Mouse (Mus musculus): ENCODE data around the gene Baiap2l1. TPM values are rescaled to one million over a fixed set of nuclear protein-coding genes. Genes with fewer than 3 reads are reported as not detected.
"Not testable (repeated sequence)": the region's sequence is repeated elsewhere in the genome, so short reads cannot be mapped to it uniquely, and the experiment has no call there.

Baiap2l1 gene
- total RNA-seq (2018; cell fraction: chromatin; rRNA removed): 1 to 10 TPM in 1 of 26 experiments, under 1 TPM in 10, not detected in 15; 0.17 to 1.7 (median 0.33) TPM
- under 1 TPM in 20 of 26 experiments, not detected in 6; 0.03 to 0.24 (median 0.12) TPM for total RNA-seq (2018; cell fraction: cytosol; rRNA removed)
- total RNA-seq (2018; cell fraction: nucleus; rRNA removed): under 1 TPM in 11 of 26 experiments, not detected in 15; 0.16 to 0.89 (median 0.33) TPM
- polyA plus RNA-seq (2018): 0.06 to 0.16 TPM (median 0.11 TPM) in 3 replicates

GRCm38 (mm10) chr5:144357881-144358591 is at the start of gene Baiap2l1:
Gene Baiap2l1 (minus strand): TSS chr5:144358112.
- under 1% methylated on average over 44 of the region's 60 CpGs for WGBS (ENCODE audit: missing documents)
- Histone ChIP-seq H3K79me2 (ENCODE audit: inconsistent target) (no peaks in the 10 kb centered on the region), H3K36me3 (ENCODE audit: inconsistent target) (no peaks in the 10 kb centered on the region), H3K4me3 (ENCODE audit: inconsistent target) (no peak within 1 kb of the TSS; the same call in 1 of the 2 replicates), H3K27ac (no peak within 1 kb of the TSS)

DNA sequence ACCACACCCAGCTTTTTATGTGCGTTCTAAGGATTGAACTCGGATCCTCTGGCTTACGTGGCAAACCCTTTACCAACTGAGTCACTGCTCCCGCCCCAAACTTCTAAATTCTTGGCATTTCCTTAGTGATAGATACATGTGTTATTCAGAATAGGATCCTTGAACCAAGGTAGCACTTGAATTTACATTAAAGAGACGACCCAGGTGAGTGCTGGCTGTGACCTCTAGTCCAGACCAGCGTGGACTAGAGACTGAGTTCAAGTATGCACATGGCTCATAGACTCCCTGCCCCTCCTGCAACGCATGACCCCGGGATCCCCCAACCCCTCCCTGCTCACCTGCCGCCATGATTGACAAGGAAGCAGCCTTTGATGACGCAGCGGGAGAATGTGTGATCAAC is 48.3 kb upstream of the Baiap2l1 start:
- WGBS (ENCODE audit: missing documents): 90% methylated on average over 11 of the region's 11 CpGs
- Histone ChIP-seq H3K36me3 (ENCODE audit: inconsistent target) (no peaks in the 10 kb centered on the region), H3K79me2 (ENCODE audit: inconsistent target) (no peaks in the 10 kb centered on the region), H3K4me3 (ENCODE audit: inconsistent target) (no peak overlapping the region), H3K27ac (no peak overlapping the region)

DNA sequence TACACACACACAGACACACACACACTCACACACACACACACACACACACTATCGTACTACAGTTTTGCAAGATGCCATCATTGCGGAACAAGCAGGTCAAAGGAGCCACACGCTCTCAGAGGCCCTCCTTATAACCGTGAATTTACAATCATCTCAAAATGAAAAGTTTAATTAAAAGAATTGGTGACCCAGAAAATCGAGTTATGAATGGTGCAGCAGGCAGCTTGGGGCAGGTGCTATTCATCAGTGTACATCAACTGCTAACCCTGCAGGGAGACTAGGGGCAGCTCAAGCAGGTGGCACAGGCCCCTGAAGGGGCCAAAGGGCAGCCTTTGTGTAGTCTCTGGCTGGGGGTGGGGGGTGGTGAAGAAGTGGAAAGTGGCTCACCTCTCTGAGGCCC is 42.9 kb upstream of the Baiap2l1 start:
- no peaks in the 10 kb centered on the region for H3K79me2 ChIP-seq (ENCODE audit: inconsistent target)
- H3K4me3 ChIP-seq (ENCODE audit: inconsistent target): no peak overlapping the region
- no peak overlapping the region for H3K27ac ChIP-seq
- no peaks in the 10 kb centered on the region for H3K36me3 ChIP-seq (ENCODE audit: inconsistent target)
- 89% methylated on average over 5 of the region's 5 CpGs for WGBS (ENCODE audit: missing documents)

DNA sequence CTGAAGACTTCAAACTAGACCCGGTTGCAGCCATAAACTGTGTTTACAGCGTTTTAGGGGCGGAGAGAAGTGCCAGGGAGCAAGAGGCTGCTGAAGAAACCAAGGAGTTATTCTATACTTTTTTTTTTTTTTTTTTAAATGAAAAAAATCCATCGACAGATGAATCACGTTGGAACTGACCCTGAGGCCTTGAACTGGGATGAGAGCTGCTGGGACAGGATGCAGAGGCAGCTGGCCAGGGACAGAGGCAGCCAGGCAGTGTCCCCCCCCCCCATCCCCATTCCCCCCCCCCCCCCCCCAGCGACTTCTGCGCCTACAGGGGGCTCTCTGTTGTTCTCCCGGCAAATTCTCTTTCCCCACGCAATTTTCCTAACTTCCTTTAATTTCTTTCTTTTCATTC is 39.7 kb upstream of the Baiap2l1 start:
- Histone ChIP-seq H3K36me3 (ENCODE audit: inconsistent target) (no peaks in the 10 kb centered on the region), H3K4me3 (ENCODE audit: inconsistent target) (no peak overlapping the region), H3K79me2 (ENCODE audit: inconsistent target) (no peaks in the 10 kb centered on the region), H3K27ac (no peak overlapping the region)
- WGBS (ENCODE audit: missing documents): 31% methylated on average over 7 of the region's 9 CpGs

- Histone ChIP-seq H3K27ac (no peak overlapping the region), H3K36me3 (ENCODE audit: inconsistent target) (no peaks in the 10 kb centered on the region), H3K79me2 (ENCODE audit: inconsistent target) (no peaks in the 10 kb centered on the region), H3K4me3 (ENCODE audit: inconsistent target) (no peak overlapping the region)
- 83% methylated on average over 2 of the region's 2 CpGs for WGBS (ENCODE audit: missing documents)
These were observed 36.2 kb upstream of the Baiap2l1 start for GRCm38 (mm10) chr5:144394142-144394541.

DNA sequence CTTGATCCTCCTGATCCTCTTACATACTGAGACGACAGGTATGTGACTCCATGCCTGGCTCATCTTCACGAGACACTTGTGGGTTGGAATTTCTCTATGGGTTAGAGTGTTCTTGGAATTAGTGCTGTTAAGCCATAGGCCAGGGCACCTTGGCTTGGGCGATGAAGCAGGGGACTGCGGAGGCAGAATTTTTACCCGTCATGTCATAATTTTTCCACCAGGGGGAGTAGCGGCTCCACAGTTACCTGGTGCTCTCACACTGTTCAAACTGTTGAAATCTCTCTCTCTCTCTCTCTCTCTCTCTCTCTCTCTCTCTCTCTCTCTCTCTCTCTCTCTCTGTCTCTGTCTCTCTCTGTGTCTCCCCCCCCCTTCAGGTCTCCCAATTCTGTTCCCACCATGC is 29.9 kb upstream of the Baiap2l1 start:
- 17% methylated on average over 6 of the region's 6 CpGs for WGBS (ENCODE audit: missing documents)
- Histone ChIP-seq H3K4me3 (ENCODE audit: inconsistent target) (no peak overlapping the region), H3K79me2 (ENCODE audit: inconsistent target) (no peaks in the 10 kb centered on the region), H3K27ac (no peak overlapping the region), H3K36me3 (ENCODE audit: inconsistent target) (no peaks in the 10 kb centered on the region)

GRCm38 (mm10) chr5:144383936-144384335 is 26.0 kb upstream of the Baiap2l1 start:
- WGBS (ENCODE audit: missing documents): 68% methylated on average over 3 of the region's 3 CpGs
- no peak overlapping the region for H3K27ac ChIP-seq
- no peak overlapping the region for H3K4me3 ChIP-seq (ENCODE audit: inconsistent target)
- no peaks in the 10 kb centered on the region for H3K36me3 ChIP-seq (ENCODE audit: inconsistent target)
- H3K79me2 ChIP-seq (ENCODE audit: inconsistent target): no peaks in the 10 kb centered on the region

DNA sequence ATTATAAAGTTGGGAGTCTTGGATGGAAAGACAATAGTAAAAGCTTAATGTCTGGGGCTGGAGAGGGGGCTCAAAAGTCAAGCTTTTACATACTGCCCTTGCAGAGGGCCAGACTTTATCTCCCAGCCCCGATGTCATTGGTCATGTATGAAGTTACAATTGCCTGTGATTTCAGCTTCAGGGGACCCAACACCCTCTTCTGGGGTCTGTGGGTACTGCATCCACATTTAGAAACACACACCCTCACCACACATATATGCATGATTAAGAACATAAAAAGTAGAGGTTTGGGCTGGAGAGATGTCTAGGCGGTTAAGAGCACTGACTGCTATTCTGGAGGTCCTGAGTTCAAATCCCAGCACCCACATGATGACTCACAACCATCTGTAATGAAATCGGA is 23.9 kb upstream of the Baiap2l1 start:
- Histone ChIP-seq H3K4me3 (ENCODE audit: inconsistent target) (no peak overlapping the region), H3K36me3 (ENCODE audit: inconsistent target) (no peaks in the 10 kb centered on the region), H3K27ac (no peak overlapping the region), H3K79me2 (ENCODE audit: inconsistent target) (no peaks in the 10 kb centered on the region)
- WGBS (ENCODE audit: missing documents): 86% methylated on average over 3 of the region's 3 CpGs

DNA sequence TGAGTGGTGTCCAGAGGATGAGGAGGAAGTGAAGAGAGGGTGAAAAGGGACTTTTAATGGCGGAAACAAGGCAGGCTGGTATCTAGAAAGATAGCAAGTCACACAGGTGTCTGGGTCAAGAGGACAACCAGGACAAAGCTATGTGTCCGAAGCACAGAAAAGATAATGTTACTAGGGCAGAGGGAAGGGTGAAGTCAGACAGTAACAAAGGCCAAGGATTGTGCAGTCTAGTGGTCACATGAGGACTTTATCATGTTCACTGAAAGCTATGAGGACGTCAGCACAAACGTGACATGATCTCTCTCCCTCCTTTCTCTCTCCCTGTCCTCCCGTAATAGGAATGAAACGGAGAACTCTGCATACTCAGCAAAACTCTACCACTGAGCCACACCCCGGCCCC is 22.8 kb upstream of the Baiap2l1 start:
- Histone ChIP-seq H3K36me3 (ENCODE audit: inconsistent target) (no peaks in the 10 kb centered on the region), H3K79me2 (ENCODE audit: inconsistent target) (no peaks in the 10 kb centered on the region), H3K27ac (no peak overlapping the region), H3K4me3 (ENCODE audit: inconsistent target) (no peak overlapping the region)
- 81% methylated on average over 7 of the region's 7 CpGs for WGBS (ENCODE audit: missing documents)

- Histone ChIP-seq H3K79me2 (ENCODE audit: inconsistent target) (no peaks in the 10 kb centered on the region), H3K4me3 (ENCODE audit: inconsistent target) (no peak overlapping the region), H3K36me3 (ENCODE audit: inconsistent target) (no peaks in the 10 kb centered on the region), H3K27ac (no peak overlapping the region)
- 80% methylated on average over 4 of the region's 4 CpGs for WGBS (ENCODE audit: missing documents)
These were observed 21.5 kb upstream of the Baiap2l1 start for GRCm38 (mm10) chr5:144379431-144379830.

DNA sequence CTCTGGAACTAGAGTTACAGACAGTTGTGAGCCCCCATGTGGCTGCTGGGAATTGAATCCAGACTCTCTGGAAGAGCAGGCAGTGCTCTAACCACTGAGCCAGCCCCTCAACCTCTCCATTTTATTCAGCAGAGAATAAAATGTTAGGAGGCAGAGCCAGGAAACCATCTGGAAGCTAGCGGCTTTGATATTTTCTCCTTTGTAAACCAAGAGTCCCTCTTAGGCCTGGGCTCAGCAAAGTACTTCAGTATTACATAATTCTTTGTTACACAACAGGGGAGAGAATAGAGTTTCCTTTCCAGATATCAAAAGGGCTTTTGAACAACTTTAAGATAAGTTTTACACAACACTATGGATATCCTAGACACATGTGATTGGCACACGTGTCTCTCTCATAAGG is 15.0 kb upstream of the Baiap2l1 start:
- no peaks in the 10 kb centered on the region for H3K79me2 ChIP-seq (ENCODE audit: inconsistent target)
- H3K4me3 ChIP-seq (ENCODE audit: inconsistent target): no peak overlapping the region
- 74% methylated on average over 2 of the region's 2 CpGs for WGBS (ENCODE audit: missing documents)
- H3K36me3 ChIP-seq (ENCODE audit: inconsistent target): no peaks in the 10 kb centered on the region
- H3K27ac ChIP-seq: no peak overlapping the region

DNA sequence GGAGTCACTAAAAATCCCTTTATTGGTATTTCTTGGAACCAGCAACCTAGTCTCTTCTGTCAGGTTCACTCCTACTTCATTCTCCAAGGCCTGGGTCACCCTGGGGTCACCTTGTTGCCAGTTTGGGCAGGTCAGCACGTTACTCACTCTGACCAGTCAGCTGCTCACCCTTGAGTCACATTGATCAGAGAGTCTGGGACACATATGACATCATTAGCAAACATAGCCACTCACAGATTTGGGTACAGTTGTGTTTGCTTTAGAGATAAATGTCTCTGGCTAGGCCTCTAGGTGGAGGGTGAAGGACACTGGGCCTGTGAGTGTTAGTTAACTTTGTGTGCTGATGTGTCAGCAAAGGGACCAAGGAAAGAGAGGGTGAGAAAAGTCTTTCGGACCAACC is 14.3 kb upstream of the Baiap2l1 start:
- H3K79me2 ChIP-seq (ENCODE audit: inconsistent target): no peaks in the 10 kb centered on the region
- no peaks in the 10 kb centered on the region for H3K36me3 ChIP-seq (ENCODE audit: inconsistent target)
- no peak overlapping the region for H3K4me3 ChIP-seq (ENCODE audit: inconsistent target)
- WGBS (ENCODE audit: missing documents): 88% methylated on average over 2 of the region's 2 CpGs
- no peak overlapping the region for H3K27ac ChIP-seq

DNA sequence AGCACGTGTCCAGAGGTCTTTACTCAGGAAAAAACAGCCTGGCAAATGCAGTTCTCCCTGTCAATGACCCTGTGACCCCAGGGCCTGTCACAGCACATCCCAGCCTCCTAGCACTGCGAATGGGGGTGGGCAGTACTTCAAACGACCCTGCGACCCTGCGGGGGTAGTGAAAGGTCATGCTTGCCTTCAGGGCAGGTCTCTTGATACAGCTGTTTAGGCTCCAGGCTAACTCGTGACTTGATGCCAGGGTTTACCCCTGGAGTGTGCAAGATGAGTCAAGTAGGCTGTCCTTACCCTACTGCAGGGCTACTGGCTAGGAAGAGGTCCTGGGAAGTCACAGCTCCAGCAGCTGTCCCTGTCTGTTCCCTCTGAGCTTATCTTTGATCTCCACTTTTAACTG is 13.1 kb upstream of the Baiap2l1 start:
- no peak overlapping the region for H3K4me3 ChIP-seq (ENCODE audit: inconsistent target)
- no peaks in the 10 kb centered on the region for H3K36me3 ChIP-seq (ENCODE audit: inconsistent target)
- H3K27ac ChIP-seq: no peak overlapping the region
- WGBS (ENCODE audit: missing documents): 52% methylated on average over 6 of the region's 6 CpGs
- H3K79me2 ChIP-seq (ENCODE audit: inconsistent target): no peaks in the 10 kb centered on the region

DNA sequence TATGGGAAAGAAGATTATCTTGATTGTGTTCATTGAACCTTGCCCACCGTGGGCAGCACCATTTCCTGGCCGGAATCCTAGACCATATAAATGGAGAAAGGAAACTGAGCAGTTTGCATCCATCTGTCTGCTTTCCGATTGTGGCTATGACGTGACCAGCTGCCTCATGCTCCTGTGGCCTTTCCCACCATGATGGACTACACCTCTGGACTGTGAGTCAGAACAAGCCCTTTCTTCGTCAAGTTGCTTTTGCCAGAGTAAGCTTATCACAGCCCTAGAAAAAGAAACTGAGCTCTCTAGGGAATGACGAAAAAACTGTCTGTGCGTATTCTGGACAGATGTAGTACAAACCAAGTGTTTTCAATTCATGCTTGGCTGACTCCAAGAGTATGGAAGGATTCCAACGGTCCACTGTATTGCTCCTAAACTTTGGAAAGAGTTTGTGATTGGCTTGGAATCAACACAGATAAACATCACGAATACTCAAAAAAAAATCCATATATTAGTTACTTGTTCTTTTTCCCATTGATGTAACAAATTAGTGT is 10.8 kb upstream of the Baiap2l1 start:
- H3K79me2 ChIP-seq (ENCODE audit: inconsistent target): no peaks in the 10 kb centered on the region
- H3K4me3 ChIP-seq (ENCODE audit: inconsistent target): no peak overlapping the region
- WGBS (ENCODE audit: missing documents): 94% methylated on average over 9 of the region's 9 CpGs
- H3K36me3 ChIP-seq (ENCODE audit: inconsistent target): no peaks in the 10 kb centered on the region
- H3K27ac ChIP-seq: no peak overlapping the region

DNA sequence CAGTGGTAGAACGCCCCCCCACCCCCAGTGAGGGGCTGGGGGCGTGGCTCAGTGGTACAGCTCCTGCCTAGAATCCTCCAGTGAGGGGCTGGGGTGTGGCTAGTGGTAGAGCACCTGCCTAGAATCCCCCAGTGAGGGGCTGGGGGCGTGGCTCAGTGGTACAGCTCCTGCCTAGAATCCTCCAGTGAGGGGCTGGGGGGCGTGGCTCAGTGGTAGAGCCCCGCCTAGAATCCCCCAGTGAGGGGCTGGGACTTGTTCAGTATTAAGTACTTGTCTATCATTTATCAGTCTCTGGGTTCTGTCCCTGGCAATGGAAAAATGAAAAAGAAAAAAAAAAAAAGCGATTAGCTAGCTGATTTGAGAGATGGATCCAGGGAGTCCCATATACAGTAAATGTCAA is 8.6 kb upstream of the Baiap2l1 start:
- not testable (repeated sequence) for H3K4me3 ChIP-seq (ENCODE audit: inconsistent target); H3K79me2 ChIP-seq (ENCODE audit: inconsistent target); H3K36me3 ChIP-seq (ENCODE audit: inconsistent target); H3K27ac ChIP-seq
- 84% methylated on average over 6 of the region's 6 CpGs for WGBS (ENCODE audit: missing documents)

Measured in macrophage (primary cell).